In the genomic region with DNA sequence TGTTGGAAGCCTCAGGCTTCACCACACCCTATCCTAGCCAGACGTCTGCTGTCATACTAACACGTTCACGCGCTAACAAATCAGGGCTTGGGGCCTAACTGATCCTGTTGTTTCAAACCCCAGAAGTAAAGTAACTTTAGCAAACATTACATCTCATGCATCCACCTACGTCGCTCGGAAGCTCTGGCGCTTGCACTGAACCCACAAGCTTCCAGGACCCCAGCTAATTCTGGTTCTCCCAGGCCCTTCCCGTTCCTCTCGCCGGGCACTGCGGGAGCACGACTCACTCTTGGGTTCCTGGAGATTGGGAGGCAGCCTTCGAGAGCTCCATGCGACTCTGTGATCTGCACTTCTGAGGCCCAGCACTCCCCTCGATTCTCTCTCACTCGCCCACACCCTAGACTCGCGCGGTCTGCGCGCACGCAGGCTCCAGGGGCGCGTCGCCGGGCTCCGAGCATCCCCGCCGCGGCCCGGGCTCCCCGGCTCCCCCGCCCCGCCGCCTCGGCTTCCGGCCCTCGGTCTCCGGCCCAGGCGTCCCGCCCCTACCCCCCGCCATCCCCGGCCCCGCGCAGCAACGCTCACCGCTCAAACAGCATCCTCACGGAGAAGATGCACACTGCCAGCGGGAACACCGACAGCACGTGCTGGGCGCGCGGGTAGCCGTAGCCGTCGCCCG, we compare ENCODE assay signal across 8 mouse cellular contexts. TPM values are rescaled to one million over a fixed set of nuclear protein-coding genes. Genes with fewer than 3 reads are reported as not detected.
DNase-seq lines count a peak whose midpoint lies in the region; ATAC-seq and TF ChIP-seq lines count a peak whose summit lies in the region.

No protein-coding gene starts in this region.

- TF ChIP-seq EP300 in heart, postnatal 0 days (IDR thresholded peaks at IDR 0.05; ENCODE audit: low read depth): no peak

- DNase-seq in ovary, postnatal 14 days (ENCODE audit: low spot score): peak; percentile 15
- no peak for DNase-seq in ovary, postnatal 36 days (ENCODE audit: low spot score)
- DNase-seq in Patski (ENCODE audit: low read depth, low spot score): no peak
- DNase-seq in embryonic facial prominence, embryonic 11.5 days (ENCODE audit: low spot score): no peak
- no peak for DNase-seq in heart, postnatal 0 days (ENCODE audit: low spot score)
- peak; percentile 63 for DNase-seq in limb, embryonic 11.5 days (ENCODE audit: low spot score)
- peak; percentile 32 for DNase-seq in midbrain, postnatal 0 days (ENCODE audit: low spot score)

- CTCF ChIA-PET in Patski (lab: Charles Lee): no interaction called here

- ATAC-seq in Patski: peak; percentile 32
- ATAC-seq in embryonic facial prominence, embryonic 11.5 days (replicated peaks; ENCODE audit: insufficient number of reproducible peaks, low FRiP score, low TSS enrichment, low read depth): peak; percentile 65
- peak; percentile 62 for ATAC-seq in heart, postnatal 0 days (ENCODE audit: insufficient read depth, low read depth)
- peak; percentile 42 for ATAC-seq in limb, embryonic 11.5 days (ENCODE audit: insufficient number of reproducible peaks, low FRiP score, low TSS enrichment, low read depth)
- peak; percentile 80 for ATAC-seq in midbrain, postnatal 0 days (ENCODE audit: low FRiP score)
- ATAC-seq in erythroid progenitor cell, adult 5-6 weeks (replicated peaks; ENCODE audit: low FRiP score, poor library complexity, severe bottlenecking): no peak

- TF ChIP-seq CTCF in Patski (IDR thresholded peaks at IDR 0.05): no peak
- TF ChIP-seq CTCF in heart, postnatal 0 days (IDR thresholded peaks at IDR 0.05; ENCODE audit: low read depth): no peak
- no peak for TF ChIP-seq CTCF in midbrain, postnatal 0 days (IDR thresholded peaks at IDR 0.05)

- POLR2A ChIA-PET in Patski (lab: Charles Lee): interaction anchor here (0.9 to 1.1 kb wide), 2 partner anchors 46 to 175 kb away, joined by 4 to 5 read pairs; a partner anchor contains a TSS

- H3K4me2 ChIP-seq in embryonic facial prominence, embryonic 11.5 days (ENCODE audit: low read depth, low read length): peak overlapping the region; percentile 72
- peak overlapping the region; percentile 77 for H3K4me2 ChIP-seq in heart, postnatal 0 days (ENCODE audit: low read depth, low read length)
- H3K4me2 ChIP-seq in limb, embryonic 11.5 days (ENCODE audit: low read depth, severe bottlenecking): peak overlapping the region; percentile 81
- peak overlapping the region; percentile 75 for H3K4me2 ChIP-seq in midbrain, postnatal 0 days (ENCODE audit: low read depth, low read length, poor library complexity, severe bottlenecking)

- in situ Hi-C loops in Patski (cut with MboI; ENCODE audit: low pct_unique_long_range_greater_than_20kb): loop anchor here (5.0 to 10.0 kb wide), 2 partner anchors 44 to 277 kb away; a partner anchor contains a TSS

- H3K27me3 ChIP-seq in Patski: no peaks in the 10 kb centered on the region
- H3K27me3 ChIP-seq in embryonic facial prominence, embryonic 11.5 days (ENCODE audit: control insufficient read depth, insufficient read depth, low read length): no peaks in the 10 kb centered on the region
- H3K27me3 ChIP-seq in heart, postnatal 0 days (ENCODE audit: control insufficient read depth, insufficient read depth, low read length): no peaks in the 10 kb centered on the region
- H3K27me3 ChIP-seq in limb, embryonic 11.5 days (ENCODE audit: control insufficient read depth, insufficient read depth, low read length): no peaks in the 10 kb centered on the region
- no peaks in the 10 kb centered on the region for H3K27me3 ChIP-seq in midbrain, postnatal 0 days (ENCODE audit: insufficient read depth, low read length)

- H3K36me3 ChIP-seq in embryonic facial prominence, embryonic 11.5 days (replicated peaks; ENCODE audit: control insufficient read depth, insufficient read depth, low read depth, low read length): no peaks in the 10 kb centered on the region
- H3K36me3 ChIP-seq in heart, postnatal 0 days (replicated peaks; ENCODE audit: control insufficient read depth, insufficient read depth, low read length): no peaks in the 10 kb centered on the region
- no peaks in the 10 kb centered on the region for H3K36me3 ChIP-seq in limb, embryonic 11.5 days (ENCODE audit: control insufficient read depth, insufficient read depth, low read length)
- no peaks in the 10 kb centered on the region for H3K36me3 ChIP-seq in midbrain, postnatal 0 days (ENCODE audit: insufficient read depth, low read length)

- H3K9me3 ChIP-seq in embryonic facial prominence, embryonic 11.5 days (replicated peaks; ENCODE audit: control insufficient read depth, low read length): no peaks in the 10 kb centered on the region
- H3K9me3 ChIP-seq in heart, postnatal 0 days (replicated peaks; ENCODE audit: control insufficient read depth, low read length): no peaks in the 10 kb centered on the region
- H3K9me3 ChIP-seq in limb, embryonic 11.5 days (ENCODE audit: control insufficient read depth, low read length): no peaks in the 10 kb centered on the region
- H3K9me3 ChIP-seq in midbrain, postnatal 0 days (ENCODE audit: low read length): no peaks in the 10 kb centered on the region

- no peaks in the 10 kb centered on the region for H3K4me1 ChIP-seq in embryonic facial prominence, embryonic 11.5 days (ENCODE audit: control insufficient read depth, insufficient read depth, low read length)
- H3K4me1 ChIP-seq in heart, postnatal 0 days (ENCODE audit: control insufficient read depth, insufficient read depth): no peaks in the 10 kb centered on the region
- H3K4me1 ChIP-seq in limb, embryonic 11.5 days (ENCODE audit: control insufficient read depth, insufficient read depth, low read length): peaks cover 3% of the 10 kb centered on the region; the same call in 1 of the 2 replicates
- H3K4me1 ChIP-seq in midbrain, postnatal 0 days (ENCODE audit: insufficient read depth, low read length): no peaks in the 10 kb centered on the region; the same call in 1 of the 2 replicates

- H3K9ac ChIP-seq in embryonic facial prominence, embryonic 11.5 days (replicated peaks; ENCODE audit: low read length): peak overlapping the region; percentile 91
- peak overlapping the region; percentile 73 for H3K9ac ChIP-seq in heart, postnatal 0 days (replicated peaks; ENCODE audit: low read depth, low read length)
- peak overlapping the region; percentile 94 for H3K9ac ChIP-seq in limb, embryonic 11.5 days (ENCODE audit: low read length)
- peak overlapping the region; percentile 88 for H3K9ac ChIP-seq in midbrain, postnatal 0 days (replicated peaks; ENCODE audit: low read length, poor library complexity, severe bottlenecking)

- WGBS in embryonic facial prominence, embryonic 11.5 days: under 1% methylated on average over 54 of the region's 59 CpGs
- under 1% methylated on average over 58 of the region's 59 CpGs for WGBS in heart, postnatal 0 days
- WGBS in limb, embryonic 11.5 days: under 1% methylated on average over 54 of the region's 59 CpGs
- under 1% methylated on average over 58 of the region's 59 CpGs for WGBS in midbrain, postnatal 0 days

- peak overlapping the region; percentile 80 for H3K4me3 ChIP-seq in embryonic facial prominence, embryonic 11.5 days (ENCODE audit: low read depth, low read length)
- peak overlapping the region; percentile 73 for H3K4me3 ChIP-seq in heart, postnatal 0 days (ENCODE audit: low read depth, low read length)
- H3K4me3 ChIP-seq in limb, embryonic 11.5 days (ENCODE audit: low read depth, low read length): peak overlapping the region; percentile 71
- H3K4me3 ChIP-seq in midbrain, postnatal 0 days (ENCODE audit: low read depth, low read length): peak overlapping the region; percentile 77

- peak overlapping the region; percentile 92 for H3K27ac ChIP-seq in embryonic facial prominence, embryonic 11.5 days (replicated peaks; ENCODE audit: low read depth, low read length)
- H3K27ac ChIP-seq in heart, postnatal 0 days (ENCODE audit: low read depth): peak overlapping the region; percentile 81
- peak overlapping the region; percentile 94 for H3K27ac ChIP-seq in limb, embryonic 11.5 days (replicated peaks; ENCODE audit: low read depth, low read length)
- H3K27ac ChIP-seq in midbrain, postnatal 0 days (ENCODE audit: low read depth, low read length): peak overlapping the region; percentile 91

RNA-seq across cellular contexts. Expression of a gene that starts 0.9 kb away (rescaled TPM):
- 83.3 TPM for polyA plus RNA-seq in Patski (2021)
- polyA plus RNA-seq in embryonic facial prominence, embryonic 11.5 days (2014; fragmentation: Nextera tagmentation; extraction: Ambion mirVana): 64.6 and 70.2 TPM in 2 replicates
- 51.6 and 58.7 TPM in 2 replicates for total RNA-seq in heart, postnatal 0 days (2014; rRNA removed; ENCODE audit: low replicate concordance)
- 37.4 and 38.9 TPM in 2 replicates for polyA plus RNA-seq in heart, postnatal 0 days (2015; fragmentation: Nextera tagmentation; extraction: Ambion mirVana)
- polyA plus RNA-seq in limb, embryonic 11.5 days (2014; fragmentation: Nextera tagmentation; extraction: Ambion mirVana): 70.9 and 75.3 TPM in 2 replicates
- 93.5 and 94.2 TPM in 2 replicates for total RNA-seq in midbrain, postnatal 0 days (2014; rRNA removed)
- 75.8 and 76.8 TPM in 2 replicates for polyA plus RNA-seq in midbrain, postnatal 0 days (2015; fragmentation: Nextera tagmentation; extraction: Ambion mirVana)
- 9.4 and 19.7 TPM in 2 replicates for total RNA-seq in erythroid progenitor cell, adult 5-6 weeks (2015; ENCODE audit: low replicate concordance)
- 3.3 and 7.6 TPM in 2 replicates for total RNA-seq in erythroid progenitor cell, adult 5-6 weeks (2017; ENCODE audit: low replicate concordance)

RNA-seq across cellular contexts. Expression of a gene that starts 46.3 kb away (rescaled TPM):
- polyA plus RNA-seq in Patski (2021): 170 TPM
- polyA plus RNA-seq in embryonic facial prominence, embryonic 11.5 days (2014; fragmentation: Nextera tagmentation; extraction: Ambion mirVana): 122 and 152 TPM in 2 replicates
- 94.2 and 195 TPM in 2 replicates for total RNA-seq in heart, postnatal 0 days (2014; rRNA removed; ENCODE audit: low replicate concordance)
- polyA plus RNA-seq in heart, postnatal 0 days (2015; fragmentation: Nextera tagmentation; extraction: Ambion mirVana): 341 and 358 TPM in 2 replicates
- polyA plus RNA-seq in limb, embryonic 11.5 days (2014; fragmentation: Nextera tagmentation; extraction: Ambion mirVana): 118 and 123 TPM in 2 replicates
- total RNA-seq in midbrain, postnatal 0 days (2014; rRNA removed): 60.9 and 67.2 TPM in 2 replicates
- 165 and 180 TPM in 2 replicates for polyA plus RNA-seq in midbrain, postnatal 0 days (2015; fragmentation: Nextera tagmentation; extraction: Ambion mirVana)
- 11.3 and 15.5 TPM in 2 replicates for total RNA-seq in erythroid progenitor cell, adult 5-6 weeks (2015; ENCODE audit: low replicate concordance)
- total RNA-seq in erythroid progenitor cell, adult 5-6 weeks (2017; ENCODE audit: low replicate concordance): 7.1 and 17.1 TPM in 2 replicates

RNA-seq across cellular contexts. Expression of a gene that starts 54.4 kb away (rescaled TPM):
- 2.9 TPM for polyA plus RNA-seq in Patski (2021)
- polyA plus RNA-seq in embryonic facial prominence, embryonic 11.5 days (2014; fragmentation: Nextera tagmentation; extraction: Ambion mirVana): 0.10 and 0.18 TPM in 2 replicates
- 8.7 and 16.4 TPM in 2 replicates for total RNA-seq in heart, postnatal 0 days (2014; rRNA removed; ENCODE audit: low replicate concordance)
- 9.0 and 9.9 TPM in 2 replicates for polyA plus RNA-seq in heart, postnatal 0 days (2015; fragmentation: Nextera tagmentation; extraction: Ambion mirVana)
- polyA plus RNA-seq in limb, embryonic 11.5 days (2014; fragmentation: Nextera tagmentation; extraction: Ambion mirVana): 0.07 and 0.27 TPM in 2 replicates
- 2.8 and 3.3 TPM in 2 replicates for total RNA-seq in midbrain, postnatal 0 days (2014; rRNA removed)
- 1.1 and 1.2 TPM in 2 replicates for polyA plus RNA-seq in midbrain, postnatal 0 days (2015; fragmentation: Nextera tagmentation; extraction: Ambion mirVana)
- total RNA-seq in erythroid progenitor cell, adult 5-6 weeks (2015; ENCODE audit: low replicate concordance): 2.1 and 2.9 TPM in 2 replicates
- 5.4 and 8.2 TPM in 2 replicates for total RNA-seq in erythroid progenitor cell, adult 5-6 weeks (2017; ENCODE audit: low replicate concordance)

Comparison
In these comparisons a context has a peak if more than half of its experiments do, and no peak if none do; other contexts are left out.
1. DNase-seq: peak in ovary, postnatal 14 days (single experiment), limb, embryonic 11.5 days (single experiment) and midbrain, postnatal 0 days (single experiment); none in ovary, postnatal 36 days (single experiment), Patski (single experiment), embryonic facial prominence, embryonic 11.5 days (single experiment) and heart, postnatal 0 days (single experiment).
2. Peak in every context shown above with its lines, with median percentiles within 50 percentile points of each other: H3K27ac ChIP-seq, H3K4me2 ChIP-seq, H3K4me3 ChIP-seq and H3K9ac ChIP-seq.